Mouse (Mus musculus): Measurements from ENCODE around the gene Cpeb3. TPM values are rescaled to one million over a fixed set of nuclear protein-coding genes. Genes with fewer than 3 reads are reported as not detected.
A peak's percentile ranks its signal among the peaks of the same experiment; 100 is the strongest.
"Not testable (repeated sequence)": the region's sequence is repeated elsewhere in the genome, so short reads cannot be mapped to it uniquely, and the experiment has no call there.

The Cpeb3 gene
- polyA plus RNA-seq, 1 experiment, result 2.6 TPM

DNA sequence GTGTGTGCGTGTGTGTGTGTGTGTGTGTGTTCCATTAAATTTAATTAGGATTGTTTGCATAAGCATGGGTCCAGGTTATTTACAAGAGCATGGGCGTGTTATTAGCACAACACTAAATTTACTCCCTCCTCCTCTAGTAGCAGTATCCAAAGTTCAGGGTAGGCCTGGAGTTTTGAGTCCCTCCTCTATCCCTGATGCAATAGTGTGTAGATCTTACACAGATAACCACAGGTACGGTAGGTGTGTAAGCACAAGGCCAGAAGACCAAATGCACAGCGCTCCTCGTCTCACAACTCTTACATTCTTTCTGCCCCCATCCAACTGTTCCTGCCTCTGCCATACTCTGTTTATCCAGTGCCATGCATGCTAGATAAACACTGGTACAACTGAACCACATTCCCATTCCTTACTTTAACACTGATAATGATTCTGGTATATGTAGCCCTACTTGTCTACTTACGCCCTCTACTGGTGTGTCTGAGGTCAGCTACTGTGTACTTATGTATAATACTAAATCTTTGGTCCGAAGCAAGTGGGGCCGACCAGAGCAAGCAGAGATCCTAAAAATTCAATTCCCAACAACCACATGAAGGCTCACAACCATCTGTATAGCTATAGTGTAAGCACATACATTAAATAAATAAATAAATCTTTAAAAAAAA lies 1.2 kb upstream of the Cpeb3 start:
- Histone ChIP-seq H3K27me3 (ENCODE audit: control insufficient read depth, insufficient read depth, insufficient read length) (no peaks in the 10 kb centered on the region), H3K4me3 (peak overlapping the region; percentile 59), H3K79me2 (ENCODE audit: control insufficient read depth, insufficient read depth) (peaks cover 53% of the 10 kb centered on the region), H3K36me3 (ENCODE audit: control insufficient read depth, insufficient read depth) (peaks cover 9% of the 10 kb centered on the region), H3K4me2 (ENCODE audit: low read depth) (peak overlapping the region; percentile 99), H3ac (ENCODE audit: control insufficient read depth, insufficient read length) (no peak overlapping the region)
- no peak for TF ChIP-seq MYOD1 (IDR thresholded peaks at IDR 0.05; ENCODE audit: control insufficient read depth in 1 of 3, insufficient read length in 2 of 3, low read depth in 2 of 3)
- no peak for TF ChIP-seq MYOG (IDR thresholded peaks at IDR 0.05; ENCODE audit: control insufficient read depth in 1 of 3, insufficient read depth in 1 of 3, insufficient read length in 2 of 3, low read depth in 2 of 3)
- no peak for TF ChIP-seq POLR2A (IDR thresholded peaks at IDR 0.05; ENCODE audit: insufficient read length, low read depth)
- TF ChIP-seq TCF12 (IDR thresholded peaks at IDR 0.05; ENCODE audit: insufficient read depth, poor library complexity, severe bottlenecking), result no peak
- no peak for TF ChIP-seq REST (IDR thresholded peaks at IDR 0.05; ENCODE audit: insufficient read depth, insufficient read length)
- no peak for TF ChIP-seq TCF3 (IDR thresholded peaks at IDR 0.05; ENCODE audit: insufficient read length, low read depth)
- TF ChIP-seq CEBPB (IDR thresholded peaks at IDR 0.05; ENCODE audit: insufficient read depth, poor library complexity, severe bottlenecking), result no peak
- no peak for TF ChIP-seq E2F4 (IDR thresholded peaks at IDR 0.05; ENCODE audit: insufficient read depth)
- no peak for TF ChIP-seq MAX (IDR thresholded peaks at IDR 0.05; ENCODE audit: low read depth)
- TF ChIP-seq USF1 (IDR thresholded peaks at IDR 0.05; ENCODE audit: low read depth), result no peak
- TF ChIP-seq POLR2AphosphoS2 (IDR thresholded peaks at IDR 0.05; ENCODE audit: insufficient read length, low read depth), result no peak
- no peak for TF ChIP-seq SRF (IDR thresholded peaks at IDR 0.05; ENCODE audit: control insufficient read depth, insufficient read length, low read depth)

DNA sequence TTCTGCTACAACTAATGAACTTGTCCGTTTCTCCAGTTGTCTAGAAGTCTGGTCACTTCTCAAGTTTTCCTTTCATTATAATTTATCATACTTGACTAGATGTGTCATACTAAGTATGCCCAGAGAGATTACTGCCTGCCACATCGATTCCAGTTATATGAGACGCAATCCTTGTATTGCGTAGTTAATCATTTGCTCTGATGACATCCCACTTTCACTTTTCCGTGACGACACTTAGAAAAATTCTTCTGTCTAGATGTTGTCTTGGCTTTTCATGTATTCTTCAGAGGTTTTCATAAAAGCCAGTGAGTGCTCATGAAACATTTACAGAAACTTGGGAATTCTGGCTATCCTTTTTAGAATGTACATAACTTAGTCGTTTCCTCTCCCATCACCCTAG lies 585 bp upstream of the Cpeb3 start:
- no peaks in the 10 kb centered on the region for H3K27me3 ChIP-seq (ENCODE audit: control insufficient read depth, insufficient read depth, insufficient read length)
- H3K36me3 ChIP-seq (ENCODE audit: control insufficient read depth, insufficient read depth), result peaks cover 9% of the 10 kb centered on the region
- TF ChIP-seq TCF12 (IDR thresholded peaks at IDR 0.05; ENCODE audit: insufficient read depth, poor library complexity, severe bottlenecking) (no peak), SRF (IDR thresholded peaks at IDR 0.05; ENCODE audit: control insufficient read depth, insufficient read length, low read depth) (no peak), CEBPB (IDR thresholded peaks at IDR 0.05; ENCODE audit: insufficient read depth, poor library complexity, severe bottlenecking) (no peak), USF1 (IDR thresholded peaks at IDR 0.05; ENCODE audit: low read depth) (no peak), MYOD1 (IDR thresholded peaks at IDR 0.05; ENCODE audit: control insufficient read depth in 1 of 3, insufficient read length in 2 of 3, low read depth in 2 of 3) (no peak), POLR2A (IDR thresholded peaks at IDR 0.05; ENCODE audit: insufficient read length, low read depth) (no peak), E2F4 (IDR thresholded peaks at IDR 0.05; ENCODE audit: insufficient read depth) (no peak)
- peak overlapping the region; percentile 99 for H3K4me2 ChIP-seq (ENCODE audit: low read depth)
- no peak overlapping the region for H3ac ChIP-seq (ENCODE audit: control insufficient read depth, insufficient read length)
- peaks cover 51% of the 10 kb centered on the region for H3K79me2 ChIP-seq (ENCODE audit: control insufficient read depth, insufficient read depth)
- peak overlapping the region; percentile 59 for H3K4me3 ChIP-seq

DNA sequence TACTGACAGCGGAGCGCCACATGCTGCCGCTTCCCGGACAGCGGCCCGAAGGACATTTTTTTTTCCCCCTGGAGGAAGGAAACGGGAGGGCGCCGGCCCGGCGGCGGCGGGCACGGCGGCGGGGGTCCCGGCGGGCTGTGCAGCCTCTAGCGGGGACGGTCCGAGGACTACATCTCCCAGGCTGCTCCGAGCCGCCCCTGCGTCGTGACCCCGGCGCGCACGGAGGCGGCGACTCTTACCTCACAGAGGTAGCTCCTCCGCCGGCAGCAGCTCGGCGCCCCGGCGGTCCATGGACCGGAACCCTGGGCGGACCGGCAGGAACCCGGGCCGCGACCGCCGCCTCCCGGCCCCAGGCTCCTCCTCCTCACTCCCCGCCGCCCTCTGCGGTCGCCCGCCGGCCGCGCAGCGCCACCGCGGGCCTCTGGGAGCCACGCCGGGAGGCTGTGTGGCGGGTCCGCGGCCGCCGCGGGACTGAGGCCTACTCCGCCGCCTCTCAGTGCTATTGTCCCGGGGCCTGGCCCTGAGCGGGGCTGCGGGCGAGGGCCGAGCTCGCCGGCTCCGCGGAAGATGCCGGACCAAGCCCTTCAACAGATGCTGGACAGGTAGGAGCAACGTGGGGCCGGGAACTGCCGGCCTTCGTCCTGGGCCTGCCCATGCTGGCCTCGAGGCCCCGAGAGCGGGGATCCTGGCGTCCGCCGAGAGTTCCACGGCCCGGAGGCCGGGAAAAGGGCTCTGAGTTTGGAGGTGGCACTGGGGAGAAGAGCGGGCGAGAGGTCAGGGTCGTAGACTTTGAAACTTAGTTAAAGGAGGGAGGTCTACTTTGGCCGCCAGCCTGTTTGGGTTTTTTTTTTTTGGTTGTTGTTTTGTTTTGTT lies 862 bp downstream of the Cpeb3 start, which contains the start of gene March5:
Gene March5, plus strand, starts transcription at position 241 of the 873 bp plus-strand sequence.
- H3ac ChIP-seq (ENCODE audit: control insufficient read depth, insufficient read length), result peak within 1 kb of the TSS; percentile 49
- H3K4me3 ChIP-seq, result peak within 1 kb of the TSS; percentile 59
- H3K36me3 ChIP-seq (ENCODE audit: control insufficient read depth, insufficient read depth), result peaks cover 9% of the 10 kb centered on the region
- no peaks in the 10 kb centered on the region for H3K27me3 ChIP-seq (ENCODE audit: control insufficient read depth, insufficient read depth, insufficient read length)
- peaks cover 41% of the 10 kb centered on the region for H3K79me2 ChIP-seq (ENCODE audit: control insufficient read depth, insufficient read depth)
- peak within 1 kb of the TSS; percentile 99 for H3K4me2 ChIP-seq (ENCODE audit: low read depth)
- TF ChIP-seq POLR2AphosphoS2 (IDR thresholded peaks at IDR 0.05; ENCODE audit: insufficient read length, low read depth), result peak; percentile 68
- no peak for TF ChIP-seq MYOD1 (IDR thresholded peaks at IDR 0.05; ENCODE audit: control insufficient read depth in 1 of 3, insufficient read length in 2 of 3, low read depth in 2 of 3)
- TF ChIP-seq CEBPB (IDR thresholded peaks at IDR 0.05; ENCODE audit: insufficient read depth, poor library complexity, severe bottlenecking), result no peak
- TF ChIP-seq REST (IDR thresholded peaks at IDR 0.05; ENCODE audit: insufficient read depth, insufficient read length), result no peak
- TF ChIP-seq POLR2A (IDR thresholded peaks at IDR 0.05; ENCODE audit: insufficient read length, low read depth), result peak; percentile 72
- TF ChIP-seq MAX (IDR thresholded peaks at IDR 0.05; ENCODE audit: low read depth), result no peak
- no peak for TF ChIP-seq SRF (IDR thresholded peaks at IDR 0.05; ENCODE audit: control insufficient read depth, insufficient read length, low read depth)
- no peak for TF ChIP-seq TCF3 (IDR thresholded peaks at IDR 0.05; ENCODE audit: insufficient read length, low read depth)
- TF ChIP-seq MYOG (IDR thresholded peaks at IDR 0.05; ENCODE audit: control insufficient read depth in 1 of 3, insufficient read depth in 1 of 3, insufficient read length in 2 of 3, low read depth in 2 of 3), result peak in 1 of 3 experiments; percentile 4

DNA sequence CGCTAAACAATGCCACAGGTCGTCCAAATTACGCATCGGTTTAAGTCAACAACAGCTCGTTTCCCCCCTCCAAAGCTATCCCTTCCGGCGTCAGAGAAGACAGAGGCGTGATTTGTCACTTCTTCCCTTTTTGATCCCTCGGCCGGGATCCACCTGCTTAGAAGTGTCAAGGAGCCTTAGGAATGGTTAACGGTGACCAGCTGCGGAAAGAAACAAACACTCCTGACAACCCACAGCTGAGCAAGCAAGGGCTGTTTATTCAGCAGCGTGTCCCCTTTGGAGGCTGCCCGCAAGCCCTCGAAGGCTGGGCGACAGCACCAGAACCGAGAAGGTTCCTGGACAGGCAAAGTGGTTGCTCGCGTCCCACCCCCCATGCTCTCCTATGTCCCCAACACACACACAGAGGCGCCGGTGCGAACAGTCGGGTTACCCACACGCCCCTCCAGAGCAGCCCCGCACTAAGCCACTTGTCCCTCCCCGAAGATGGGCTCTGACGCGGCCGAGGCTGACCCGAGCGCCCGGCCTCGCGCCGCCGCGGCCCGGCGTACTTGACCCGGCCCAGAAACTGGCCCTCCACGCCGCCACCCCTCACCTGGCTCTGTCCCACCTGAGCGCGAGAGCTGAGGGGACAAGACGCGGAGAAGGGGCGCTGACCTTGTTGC lies 1.6 kb downstream of the Cpeb3 start:
- TF ChIP-seq MYOD1 (IDR thresholded peaks at IDR 0.05; ENCODE audit: control insufficient read depth in 1 of 3, insufficient read length in 2 of 3, low read depth in 2 of 3), result peak; percentile 33 to 66 (median 51)
- peak in 2 of 3 experiments; percentile 11 to 51 for TF ChIP-seq MYOG (IDR thresholded peaks at IDR 0.05; ENCODE audit: control insufficient read depth in 1 of 3, insufficient read depth in 1 of 3, insufficient read length in 2 of 3, low read depth in 2 of 3)
- TF ChIP-seq POLR2AphosphoS2 (IDR thresholded peaks at IDR 0.05; ENCODE audit: insufficient read length, low read depth), result no peak
- Histone ChIP-seq H3K4me3 (peak overlapping the region; percentile 59), H3K36me3 (ENCODE audit: control insufficient read depth, insufficient read depth) (peaks cover 9% of the 10 kb centered on the region)

DNA sequence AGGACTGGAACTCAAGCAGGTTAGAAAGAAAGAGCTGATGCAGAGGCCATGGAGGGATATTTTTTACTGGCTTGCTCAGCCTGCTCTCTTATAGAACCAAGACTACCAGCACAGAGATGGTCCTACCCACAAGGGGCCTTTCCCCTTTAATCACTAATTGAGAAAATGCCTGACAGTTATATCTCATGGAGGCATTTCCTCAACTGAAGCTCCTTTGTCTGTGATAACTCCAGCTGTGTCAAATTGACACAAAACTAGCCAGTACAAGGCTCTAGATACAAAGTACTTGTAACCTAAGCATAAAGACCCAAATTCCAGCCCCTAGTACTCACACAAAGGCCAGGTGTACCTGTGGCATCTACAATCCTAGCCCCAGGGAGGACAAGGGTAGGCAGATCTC lies 3.2 kb downstream of the Cpeb3 start:
- H3K4me3 ChIP-seq; H3K36me3 ChIP-seq (ENCODE audit: control insufficient read depth, insufficient read depth); H3K4me2 ChIP-seq (ENCODE audit: low read depth): not testable (repeated sequence)

More for the DNA sequence above, 1.6 kb downstream of the Cpeb3 start:
- peaks cover 41% of the 10 kb centered on the region for H3K79me2 ChIP-seq (ENCODE audit: control insufficient read depth, insufficient read depth)
- no peaks in the 10 kb centered on the region for H3K27me3 ChIP-seq (ENCODE audit: control insufficient read depth, insufficient read depth, insufficient read length)
- peak overlapping the region; percentile 90 for H3K4me2 ChIP-seq (ENCODE audit: low read depth)
- H3ac ChIP-seq (ENCODE audit: control insufficient read depth, insufficient read length), result peak overlapping the region; percentile 49

More for the DNA sequence above, 3.2 kb downstream of the Cpeb3 start:
- not testable (repeated sequence) for H3ac ChIP-seq (ENCODE audit: control insufficient read depth, insufficient read length); H3K27me3 ChIP-seq (ENCODE audit: control insufficient read depth, insufficient read depth, insufficient read length)
- H3K79me2 ChIP-seq (ENCODE audit: control insufficient read depth, insufficient read depth), result peaks cover 25% of the 10 kb centered on the region
